Mouse (Mus musculus) lung, postnatal 0 days (tissue): ENCODE data around the gene Prss28.

Source experiments
- CTCF ChIP-seq: IDR thresholded peaks from 2 replicates; pipeline ENCODE4 v1.5.1; 2016; ENCODE audit warnings: antibody characterized with exemption, mild to moderate bottlenecking
- EP300 ChIP-seq: IDR thresholded peaks from 2 replicates; pipeline ENCODE4 v1.6.1; 2016; ENCODE audit warnings: antibody characterized with exemption, mild to moderate bottlenecking, control low read depth

DNA sequence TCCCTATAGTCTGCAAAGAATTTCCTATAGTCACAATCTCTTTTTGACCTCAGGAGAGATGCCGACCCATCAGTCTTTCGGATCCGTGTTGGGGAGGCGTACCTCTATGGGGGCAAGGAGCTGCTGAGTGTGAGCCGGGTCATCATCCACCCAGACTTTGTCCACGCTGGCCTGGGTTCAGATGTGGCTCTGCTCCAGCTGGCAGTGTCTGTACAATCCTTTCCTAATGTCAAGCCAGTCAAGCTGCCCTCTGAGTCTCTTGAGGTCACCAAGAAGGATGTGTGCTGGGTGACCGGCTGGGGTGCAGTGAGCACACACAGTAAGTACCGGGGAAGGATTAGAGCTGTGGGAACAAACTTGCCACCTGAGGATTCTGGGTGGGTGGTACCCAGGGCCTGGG, 12.4 kb downstream of the Prss28 start:
- no peak for TF ChIP-seq CTCF
- TF ChIP-seq EP300, result no peak
